Mouse (Mus musculus) small intestine, adult 2 months (tissue): ENCODE measurements around the gene Zbtb34. TPM values are rescaled to one million over a fixed set of nuclear protein-coding genes. Genes with fewer than 3 reads are reported as not detected.

Source experiments
- H3K27ac ChIP-seq: fragments of 200-500 bp; 2 replicates; pipeline ENCODE4 v1.5.1; 2012; ENCODE audit warnings: low read depth, low read length, control low read depth, inconsistent platforms; ENCODE audit not compliant: insufficient read depth
- H3K27me3 ChIP-seq: fragments of 200-500 bp; 2 replicates; pipeline ENCODE4 v1.6.1; 2012; ENCODE audit warnings: mild to moderate bottlenecking, moderate library complexity, low read length, inconsistent platforms; ENCODE audit not compliant: control insufficient read depth, insufficient read depth
- H3K36me3 ChIP-seq: fragments of 200-500 bp; 2 replicates; pipeline ENCODE4 v1.6.1; 2012; ENCODE audit warnings: mild to moderate bottlenecking, low read length, control low read depth, inconsistent platforms; ENCODE audit not compliant: control insufficient read depth, insufficient read depth
- H3K4me1 ChIP-seq: fragments of 200-500 bp; 2 replicates; pipeline ENCODE4 v1.6.1; 2012; ENCODE audit warnings: low read length, inconsistent platforms, mixed read lengths; ENCODE audit not compliant: control insufficient read depth, insufficient read depth, insufficient read length
- H3K4me3 ChIP-seq: fragments of 200-500 bp; 2 replicates; pipeline ENCODE4 v1.5.1; 2012; ENCODE audit warnings: low read depth, mild to moderate bottlenecking, control low read depth, inconsistent platforms, low read length, moderate library complexity
- CTCF ChIP-seq: fragments of 200-500 bp; IDR thresholded peaks from 2 replicates; pipeline ENCODE4 v1.5.1; 2012; ENCODE audit warnings: low read depth, mild to moderate bottlenecking, control low read depth, inconsistent platforms, low read length, moderate library complexity, mixed read lengths; ENCODE audit not compliant: insufficient replicate concordance, insufficient read length; ENCODE audit errors: extremely low read depth
- POLR2A ChIP-seq: fragments of 200-500 bp; IDR thresholded peaks from 2 replicates; pipeline ENCODE4 v1.6.1; 2012; ENCODE audit warnings: low read depth, mild to moderate bottlenecking, control low read depth, inconsistent platforms, low read length, moderate library complexity
- WGBS: fragments of 180-500 bp; shearing (Covaris S2); methylation state at CpG from one replicate; pipeline ENCODE4 v1.1.7; 2018; 5-methylcytosine and 5-hydroxymethylcytosine counted together
- polyA plus RNA-seq: library from polyadenylated mRNA; depleted of rRNA; stranded (reverse); fragments of >200 nt; gene quantifications from 2 replicates; pipeline ENCODE4 v1.2.3, GENCODE M21; 2012; rRNA removed

Gene Zbtb34
- polyA plus RNA-seq, 1 experiment = 4.2 TPM

GRCm38 (mm10) chr2:33361139-33361716, 69.9 kb downstream of the Zbtb34 start:
- WGBS = 36% methylated on average over 9 of the region's 9 CpGs
- H3K4me3 ChIP-seq = no peak overlapping the region
- H3K27me3 ChIP-seq = no peaks in the 10 kb centered on the region
- no peak for TF ChIP-seq CTCF
- peak; percentile 7; the same call in 1 of the 2 replicates for TF ChIP-seq POLR2A
- H3K4me1 ChIP-seq = peaks cover 54% of the 10 kb centered on the region
- peak overlapping the region; percentile 97 for H3K27ac ChIP-seq
- no peaks in the 10 kb centered on the region for H3K36me3 ChIP-seq

- 72% methylated on average over 3 of the region's 3 CpGs for WGBS
- TF ChIP-seq CTCF (no peak), POLR2A (no peak)
- Histone ChIP-seq H3K27ac (peak overlapping the region; percentile 97), H3K4me3 (no peak overlapping the region), H3K27me3 (no peaks in the 10 kb centered on the region), H3K36me3 (no peaks in the 10 kb centered on the region), H3K4me1 (peaks cover 49% of the 10 kb centered on the region; the same call in 1 of the 2 replicates)
Observed at GRCm38 (mm10) chr2:33360564-33360963, 70.6 kb downstream of the Zbtb34 start.

- Histone ChIP-seq H3K27ac (no peak overlapping the region), H3K27me3 (no peaks in the 10 kb centered on the region), H3K4me3 (no peak overlapping the region), H3K36me3 (no peaks in the 10 kb centered on the region), H3K4me1 (peaks cover 38% of the 10 kb centered on the region; the same call in 1 of the 2 replicates)
- no peak for TF ChIP-seq POLR2A
- TF ChIP-seq CTCF = no peak
- 86% methylated on average over 8 of the region's 8 CpGs for WGBS
Observed at GRCm38 (mm10) chr2:33359184-33359583, 71.9 kb downstream of the Zbtb34 start.

GRCm38 (mm10) chr2:33357250-33357838, 73.8 kb downstream of the Zbtb34 start:
- Histone ChIP-seq H3K4me1 (peaks cover 28% of the 10 kb centered on the region; the same call in 1 of the 2 replicates), H3K27ac (no peak overlapping the region), H3K4me3 (no peak overlapping the region), H3K27me3 (no peaks in the 10 kb centered on the region), H3K36me3 (no peaks in the 10 kb centered on the region)
- 89% methylated on average over 7 of the region's 7 CpGs for WGBS
- TF ChIP-seq CTCF (no peak), POLR2A (no peak)

Other genes starting within 250 kb of the Zbtb34 start
- 18.9 and 20.7 TPM in 2 replicates for gene Angptl2, start 215.3 kb downstream of the Zbtb34 start, polyA plus RNA-seq
- 4.5 and 9.5 TPM in 2 replicates for gene Ralgps1, start 59.8 kb downstream of the Zbtb34 start, polyA plus RNA-seq
- gene Zbtb43, start 37.2 kb upstream of the Zbtb34 start, polyA plus RNA-seq = 4.2 and 7.7 TPM in 2 replicates
- 0.10 and 0.13 TPM in 2 replicates for gene Lmx1b, start 209.2 kb upstream of the Zbtb34 start, polyA plus RNA-seq